Mouse (Mus musculus) liver, embryonic 14.5 days (tissue): ENCODE data around the gene Acad8.

Experiments
- CTCF ChIP-seq: IDR thresholded peaks from 2 replicates; pipeline ENCODE4 v1.5.1; 2016; ENCODE audit warnings: antibody characterized with exemption, low read depth, control low read depth
- EP300 ChIP-seq: IDR thresholded peaks from 2 replicates; pipeline ENCODE4 v1.6.1; 2016; ENCODE audit warnings: antibody characterized with exemption, low read depth

DNA sequence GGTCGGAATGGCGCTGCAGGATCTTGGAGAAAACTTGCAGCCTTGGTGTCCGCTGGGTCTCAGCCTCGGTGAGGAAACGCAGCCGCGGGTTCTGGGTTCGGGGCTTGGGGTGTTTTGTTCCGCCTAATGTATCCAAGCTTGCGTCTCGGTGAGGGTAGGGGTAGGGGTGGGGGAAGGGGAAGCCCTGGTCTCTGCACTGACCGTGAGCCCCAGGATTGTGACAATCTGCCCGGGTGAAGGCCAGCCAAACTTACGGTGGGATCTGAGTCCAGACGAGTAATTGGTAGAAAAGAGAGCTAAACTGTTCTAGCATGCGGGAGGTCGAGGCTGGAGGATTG, 31.4 kb upstream of the Acad8 start:
- no peak for TF ChIP-seq CTCF
- TF ChIP-seq EP300, result no peak
